Mouse (Mus musculus): ENCODE measurements around the gene Asb4. TPM values are rescaled to one million over a fixed set of nuclear protein-coding genes. Genes with fewer than 3 reads are reported as not detected.

The Asb4 gene
- total RNA-seq, 2 experiments from 2014 or later = 0.25 to 1.1 TPM

DNA sequence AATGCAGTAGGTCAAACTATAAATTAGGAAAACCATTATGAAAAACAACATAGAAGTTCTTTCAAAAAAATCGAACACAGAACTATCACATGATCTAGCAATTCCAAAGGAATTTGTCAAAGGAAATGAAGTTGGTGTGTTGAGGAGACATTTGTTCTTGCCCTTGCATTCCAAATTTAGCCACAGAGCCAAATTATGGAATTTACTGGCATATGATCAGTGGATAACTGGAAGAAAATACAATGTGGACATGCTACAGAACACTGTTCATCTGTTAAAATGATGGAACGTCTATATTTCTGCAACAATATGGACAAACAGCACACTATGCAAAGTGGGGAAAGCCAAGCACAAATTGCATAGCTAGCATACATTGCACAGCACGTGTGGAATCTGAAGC is 72.7 kb downstream of the Asb4 start:
- intact Hi-C loops (cut with DNase I) = no loop called here
- no peak for TF ChIP-seq CTCF (IDR thresholded peaks at IDR 0.05)
- Histone ChIP-seq H3K4me3 (no peak overlapping the region), H3K27ac (no peak overlapping the region)
- no peak for DNase-seq (ENCODE audit: extremely low spot score in 1 of 2, low spot score in 2 of 2)

DNA sequence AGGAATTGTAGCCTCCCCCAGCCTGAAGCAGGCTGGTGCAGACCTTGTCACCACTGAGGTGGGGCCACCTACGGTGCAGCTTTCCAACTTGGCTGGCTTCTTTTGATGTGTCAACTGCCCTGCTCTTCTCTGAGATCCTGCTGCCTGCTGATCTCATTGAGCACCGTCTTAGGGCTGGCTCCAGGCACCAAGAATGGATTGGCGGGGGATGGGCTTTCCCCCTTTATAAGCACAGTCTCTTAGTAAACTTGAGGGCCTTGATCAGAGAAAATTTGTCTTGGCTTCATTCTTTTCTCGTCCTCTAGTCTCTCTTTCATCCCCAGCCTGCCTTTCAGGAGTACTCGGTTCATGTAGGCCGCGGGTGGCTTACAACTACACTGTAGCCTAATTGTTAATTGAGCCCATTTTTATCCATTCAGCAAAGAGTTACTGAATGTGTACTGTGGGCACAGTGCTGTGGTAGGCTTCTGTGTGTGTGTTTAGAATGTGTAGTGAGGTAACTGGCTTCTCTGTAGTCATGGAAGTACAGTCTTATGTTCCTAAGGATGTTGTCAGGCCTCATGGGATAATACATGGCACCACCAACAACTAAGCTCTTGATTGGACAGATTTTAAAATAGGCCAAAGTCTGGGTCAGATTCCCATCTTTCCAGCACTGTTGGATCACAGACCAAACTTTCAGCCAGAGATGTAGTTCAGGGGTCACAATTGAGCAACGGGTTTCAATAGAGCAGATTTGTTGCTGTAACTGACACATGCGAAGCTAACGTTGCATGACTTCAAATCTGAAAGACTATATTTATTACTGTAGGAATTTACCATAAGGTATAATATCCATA is 87.5 kb downstream of the Asb4 start:
- intact Hi-C loops (cut with DNase I) = no loop called here
- no peak for DNase-seq (ENCODE audit: extremely low spot score in 1 of 2, low spot score in 2 of 2)
- no peak overlapping the region for H3K4me3 ChIP-seq
- no peak for TF ChIP-seq CTCF (IDR thresholded peaks at IDR 0.05)
- no peak overlapping the region for H3K27ac ChIP-seq

DNA sequence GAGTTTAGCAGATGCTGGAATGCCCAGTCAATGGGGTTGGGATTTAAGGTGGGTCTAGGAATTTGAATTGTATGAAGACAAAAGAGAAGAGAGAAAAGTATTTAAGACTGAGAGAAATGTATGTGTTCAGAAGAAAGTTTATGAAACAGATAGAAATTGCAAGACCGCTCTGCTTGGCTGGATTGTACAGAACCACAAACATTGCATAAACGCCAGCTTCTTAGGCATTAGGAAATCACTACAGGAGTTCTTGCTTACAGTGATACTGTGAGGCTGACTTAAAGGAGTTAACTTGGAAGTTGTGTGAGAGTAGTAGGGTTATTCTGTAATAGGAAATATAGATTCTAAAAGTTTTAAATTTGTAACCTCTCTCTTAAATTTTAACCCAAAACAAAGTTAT is 89.5 kb downstream of the Asb4 start:
- no peak overlapping the region for H3K4me3 ChIP-seq
- intact Hi-C loops (cut with DNase I) = no loop called here
- no peak for DNase-seq (ENCODE audit: extremely low spot score in 1 of 2, low spot score in 2 of 2)
- TF ChIP-seq CTCF (IDR thresholded peaks at IDR 0.05) = no peak
- no peak overlapping the region for H3K27ac ChIP-seq

DNA sequence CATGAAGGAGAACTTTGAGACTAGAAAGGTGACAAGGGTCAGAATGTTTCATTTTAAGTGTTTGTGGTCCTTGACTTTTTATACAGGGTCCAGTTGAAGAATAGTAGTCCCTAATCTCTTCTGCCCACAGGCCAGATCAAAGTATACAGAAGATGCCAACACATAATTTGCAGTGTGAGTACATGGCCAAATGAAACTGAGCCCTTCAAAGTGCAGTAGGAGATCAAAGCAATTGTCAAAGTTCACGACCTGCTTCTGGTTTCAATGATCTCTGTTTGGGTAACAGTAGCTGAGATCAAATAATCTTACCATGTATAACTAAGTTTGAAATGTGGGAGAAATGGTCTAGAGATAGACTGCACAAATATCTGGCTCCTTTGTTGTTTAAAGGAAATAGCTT is 90.8 kb downstream of the Asb4 start:
- intact Hi-C loops (cut with DNase I) = no loop called here
- Histone ChIP-seq H3K4me3 (no peak overlapping the region), H3K27ac (no peak overlapping the region)
- TF ChIP-seq CTCF (IDR thresholded peaks at IDR 0.05) = no peak
- DNase-seq (ENCODE audit: extremely low spot score in 1 of 2, low spot score in 2 of 2) = no peak

DNA sequence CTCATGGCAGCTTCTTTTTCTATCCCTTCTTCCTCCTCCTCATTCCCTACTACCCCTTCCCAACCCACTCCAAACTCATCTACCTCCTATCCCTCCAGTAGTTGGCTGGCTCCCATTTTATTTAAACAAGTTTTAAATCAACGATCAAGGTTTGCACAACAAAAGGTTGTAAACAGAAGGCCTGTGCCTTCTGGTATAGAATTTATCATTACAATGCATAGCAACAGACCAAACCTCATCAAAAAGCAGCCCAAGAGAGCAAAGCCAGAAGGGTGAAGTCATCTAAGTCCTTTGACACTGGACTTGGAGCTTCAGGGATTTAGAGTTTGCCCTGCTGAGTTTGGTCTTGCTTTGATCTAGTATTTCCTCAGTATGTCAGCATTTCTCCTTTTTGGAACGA is 97.9 kb downstream of the Asb4 start:
- Histone ChIP-seq H3K4me3 (no peak overlapping the region), H3K27ac (no peak overlapping the region)
- no peak for TF ChIP-seq CTCF (IDR thresholded peaks at IDR 0.05)
- intact Hi-C loops (cut with DNase I) = no loop called here
- DNase-seq (ENCODE audit: extremely low spot score in 1 of 2, low spot score in 2 of 2) = no peak

DNA sequence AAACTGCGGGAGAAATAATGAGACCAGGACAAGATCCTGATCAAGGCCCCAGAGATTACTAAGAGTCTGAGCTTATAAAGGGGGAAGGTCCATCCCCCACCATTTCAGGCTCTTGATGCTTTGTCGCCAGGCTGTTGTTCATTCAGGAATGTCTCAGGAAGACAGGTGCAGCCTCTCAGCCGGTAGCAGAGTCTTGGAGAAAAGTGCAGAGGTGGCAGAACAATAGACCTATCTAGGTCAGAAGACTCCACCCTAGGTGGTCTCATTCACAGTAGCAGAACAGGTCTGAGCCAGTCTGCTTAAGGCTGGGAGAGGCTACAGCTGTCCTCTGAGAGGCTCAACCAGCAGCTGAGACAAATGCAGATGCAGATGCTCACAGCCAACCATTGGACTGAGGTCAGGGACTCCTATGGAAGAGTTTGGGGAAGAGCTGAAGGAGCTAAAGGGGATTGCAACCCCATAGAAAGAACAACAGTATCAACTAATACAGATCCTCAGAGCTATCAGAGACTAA is 99.1 kb downstream of the Asb4 start:
- no peak for DNase-seq (ENCODE audit: extremely low spot score in 1 of 2, low spot score in 2 of 2)
- intact Hi-C loops (cut with DNase I) = no loop called here
- Histone ChIP-seq H3K27ac (no peak overlapping the region), H3K4me3 (no peak overlapping the region)
- no peak for TF ChIP-seq CTCF (IDR thresholded peaks at IDR 0.05)

Other genes with a start within 250 kb of the Asb4 start
- gene Pon1, start 189.4 kb upstream of the Asb4 start, total RNA-seq (2021) = not detected
- gene Pon3, start 127.1 kb upstream of the Asb4 start, total RNA-seq (2021) = 1 to 10 TPM; 2.0 to 2.5 TPM
- gene Pon2, start 84.9 kb upstream of the Asb4 start, total RNA-seq (2021) = 10 to 100 TPM; 21.0 to 21.2 TPM
- gene Pdk4, start 112.9 kb downstream of the Asb4 start, total RNA-seq (2021) = 10 to 100 TPM; 11.0 to 18.8 TPM

Measured in left cerebral cortex, adult 2 months (tissue).